Mouse (Mus musculus) left cerebral cortex, adult 18-20 months (tissue): ENCODE results near the gene Mfsd11. TPM values are rescaled to one million over a fixed set of nuclear protein-coding genes. Genes with fewer than 3 reads are reported as not detected.

Experiments
- DNase-seq, 2 experiments: peaks; one replicate each; pipeline ENCODE4 v3.0.0; 2021 to 2022; ENCODE audit warnings: low spot score in 2 of 2, mixed read lengths in 1 of 2
- total RNA-seq, 2 experiments: library from RNA; stranded (reverse); gene quantifications; 2 replicates each; pipeline ENCODE4 v1.2.3; 2021

Mfsd11 gene
- total RNA-seq, 2 experiments from 2014 or later, result 40.3 to 44.9 TPM

DNA sequence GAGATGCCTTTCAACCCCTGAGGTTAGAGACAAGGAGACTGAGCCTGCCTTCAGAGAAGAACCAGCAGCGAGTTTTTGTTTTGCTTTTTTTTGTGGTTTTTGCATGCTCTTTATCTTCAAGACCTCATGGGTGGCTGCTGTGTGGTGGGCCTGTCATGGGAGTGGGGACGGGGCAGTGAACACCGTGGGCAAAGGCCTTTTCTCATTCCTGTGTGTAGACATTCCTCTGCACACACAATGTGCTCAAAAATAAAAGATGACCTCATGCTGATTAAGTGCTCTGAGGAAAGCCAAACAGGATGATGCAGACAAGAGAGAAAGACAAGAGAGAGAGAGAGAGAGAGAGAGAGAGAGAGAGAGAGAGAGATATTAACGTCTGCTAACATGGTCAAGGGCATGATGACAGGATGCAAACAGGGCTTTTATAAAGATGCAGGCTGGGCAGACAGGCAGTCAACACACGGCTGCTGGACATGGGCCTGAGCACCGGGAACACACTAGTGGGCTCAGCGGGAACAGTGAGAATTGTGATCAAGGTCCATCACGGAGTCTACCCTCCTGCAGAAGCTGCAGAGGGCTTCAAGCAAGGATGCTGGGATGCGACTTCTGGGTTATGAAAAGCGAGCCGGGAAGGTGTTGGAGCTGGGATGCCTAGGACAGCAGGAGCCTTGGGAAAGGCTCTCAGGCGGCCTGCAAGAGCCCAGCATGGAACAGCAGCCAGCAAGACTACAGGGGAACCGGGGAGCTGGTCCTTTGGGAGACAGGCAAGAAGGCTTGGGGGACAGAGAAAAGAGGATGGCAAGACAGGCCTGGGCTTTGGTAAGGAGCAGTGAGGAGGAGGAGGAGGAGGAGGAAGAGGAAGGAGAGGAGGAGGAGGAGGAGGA is 30.9 kb upstream of the Mfsd11 start:
- no peak for DNase-seq

DNA sequence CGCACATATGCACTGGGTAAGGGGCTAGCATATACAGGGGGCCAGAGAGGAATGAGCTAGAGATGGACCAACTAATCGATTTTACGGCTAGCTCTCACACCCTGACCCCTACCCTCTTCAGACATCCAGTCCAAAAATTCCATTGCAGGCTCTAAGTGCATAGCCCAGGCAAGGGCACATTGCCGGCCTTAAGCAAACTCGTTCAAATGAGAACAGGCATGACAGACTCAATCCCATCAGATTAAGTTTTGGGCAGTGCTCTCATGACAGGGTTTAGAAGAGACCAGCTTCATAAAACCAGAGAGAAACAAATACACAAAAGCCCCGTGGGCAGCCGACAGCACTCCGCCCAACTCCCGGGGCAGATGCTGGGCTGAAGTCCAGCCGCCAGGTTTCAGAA is 30.0 kb upstream of the Mfsd11 start:
- DNase-seq, result no peak

DNA sequence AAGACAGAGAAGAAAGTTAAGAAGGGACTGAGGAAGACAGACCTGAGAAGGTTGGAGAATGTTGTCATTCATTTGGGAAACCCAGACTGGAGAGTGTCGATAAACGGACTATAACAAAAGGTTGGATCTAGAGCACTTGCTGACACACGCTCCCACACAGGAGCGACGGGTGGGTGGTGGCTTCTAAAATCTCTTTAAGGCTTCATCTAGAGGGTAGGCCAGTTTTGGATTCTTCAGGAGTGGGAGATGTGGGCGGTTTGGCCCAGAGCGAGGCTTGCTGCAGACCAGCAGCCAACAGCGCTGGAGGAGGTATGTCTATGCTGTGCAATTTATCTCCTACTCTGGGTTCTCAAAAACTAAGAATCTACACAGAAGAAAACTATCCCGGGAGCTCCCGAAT is 29.6 kb upstream of the Mfsd11 start:
- peak in 1 of 2 experiments; percentile 61 for DNase-seq

DNA sequence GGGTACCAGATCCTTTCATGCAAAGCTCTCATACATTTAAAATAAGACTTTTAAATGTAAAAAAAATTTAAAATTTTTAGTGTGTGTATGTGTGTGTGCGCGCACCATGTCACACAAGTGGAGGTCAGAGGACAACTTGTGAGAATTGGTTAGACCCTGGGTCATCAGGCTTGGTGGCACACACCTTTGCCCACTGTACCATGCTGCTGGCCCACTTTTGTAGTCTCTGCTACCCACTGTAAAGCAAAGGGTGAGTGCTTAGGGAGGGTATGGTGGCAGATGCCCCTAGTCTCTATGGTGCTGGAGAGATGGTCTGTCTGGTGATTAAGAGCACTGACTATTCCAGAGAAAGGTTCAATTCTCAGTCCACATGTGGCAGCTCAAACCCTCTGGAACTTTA is 29.0 kb upstream of the Mfsd11 start:
- DNase-seq, result no peak

DNA sequence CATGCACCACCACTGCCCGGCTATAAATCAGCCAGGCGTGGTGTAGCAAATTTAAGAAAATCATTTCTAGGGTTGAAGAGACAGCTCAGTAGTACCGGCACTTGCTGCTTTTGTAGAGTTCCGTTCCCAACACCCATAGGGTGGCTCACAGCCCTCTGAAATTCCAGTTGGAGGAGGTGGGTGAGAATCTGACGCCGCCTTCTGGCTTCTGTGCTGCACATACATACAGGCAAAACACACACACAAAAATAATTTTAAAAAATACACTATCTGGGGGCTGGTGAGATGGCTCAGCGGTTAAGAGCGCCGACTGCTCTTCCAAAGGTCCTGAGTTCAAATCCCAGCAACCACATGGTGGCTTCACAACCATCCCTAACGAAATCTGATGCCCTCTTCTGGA is 28.4 kb upstream of the Mfsd11 start:
- peak in 1 of 2 experiments; percentile 46 for DNase-seq

DNA sequence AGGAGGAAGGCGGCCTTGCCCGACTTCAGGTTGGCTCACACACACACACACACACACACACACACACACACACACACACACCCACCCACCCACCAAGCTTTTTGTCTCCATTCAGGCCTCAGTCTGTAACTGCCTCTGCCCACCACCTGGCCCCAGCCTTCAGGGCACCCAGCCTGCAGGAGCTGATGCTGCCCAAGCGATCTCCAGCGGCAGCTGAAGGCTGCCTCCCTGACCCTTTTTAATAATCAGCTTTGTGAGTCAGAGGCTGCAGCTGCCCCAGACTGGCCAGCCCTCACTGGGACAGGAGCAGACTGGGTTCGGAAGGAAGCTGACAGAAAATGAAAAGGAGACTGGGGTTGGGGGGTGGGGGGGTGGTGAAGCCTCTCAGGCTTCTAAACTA is 27.0 kb upstream of the Mfsd11 start:
- no peak for DNase-seq

DNA sequence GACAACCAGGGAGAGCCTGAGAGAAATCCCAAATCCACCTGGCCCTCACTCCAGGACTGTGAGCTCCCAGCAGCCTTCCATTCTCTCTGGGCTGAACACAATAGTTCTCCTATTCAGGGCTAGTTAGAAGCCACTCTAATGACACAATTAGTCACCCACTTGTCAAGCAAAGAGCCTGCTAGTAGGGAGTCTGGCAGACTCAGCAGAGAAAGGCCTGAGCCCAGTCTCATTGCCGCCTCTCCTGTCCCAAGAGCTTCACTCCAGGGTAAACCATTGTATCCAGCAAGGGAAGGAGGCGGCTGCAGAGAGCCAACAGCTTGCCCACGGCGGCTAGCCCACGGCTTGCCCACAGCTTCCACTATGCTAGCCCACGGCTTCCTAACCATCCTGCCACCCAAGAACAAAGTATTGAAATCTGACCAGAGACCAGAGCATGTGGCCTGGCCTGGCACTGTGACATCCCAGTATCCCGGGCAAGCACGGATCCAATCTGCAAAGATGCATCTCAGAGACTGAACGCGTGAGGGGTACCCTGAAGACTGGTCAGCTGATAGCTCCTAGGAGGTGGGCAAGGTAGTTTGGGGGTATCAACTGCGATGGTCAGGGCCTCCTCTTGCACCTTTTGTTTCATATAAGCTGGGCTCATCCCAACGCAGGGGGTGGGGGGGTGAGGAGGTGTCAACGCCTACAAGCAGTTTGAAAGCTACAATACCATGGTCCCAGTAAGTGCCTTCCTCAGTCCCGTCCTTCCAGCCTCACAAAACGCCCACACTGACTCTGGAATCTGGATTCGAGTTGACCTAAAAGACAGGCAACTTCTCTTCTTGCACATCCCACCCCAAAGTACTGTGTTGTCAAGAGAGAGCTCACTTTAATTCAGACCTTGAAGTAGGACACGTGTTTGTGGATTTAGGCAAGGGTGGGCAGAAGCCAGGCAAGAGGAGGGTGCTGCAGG is 25.4 kb upstream of the Mfsd11 start:
- no peak for DNase-seq

DNA sequence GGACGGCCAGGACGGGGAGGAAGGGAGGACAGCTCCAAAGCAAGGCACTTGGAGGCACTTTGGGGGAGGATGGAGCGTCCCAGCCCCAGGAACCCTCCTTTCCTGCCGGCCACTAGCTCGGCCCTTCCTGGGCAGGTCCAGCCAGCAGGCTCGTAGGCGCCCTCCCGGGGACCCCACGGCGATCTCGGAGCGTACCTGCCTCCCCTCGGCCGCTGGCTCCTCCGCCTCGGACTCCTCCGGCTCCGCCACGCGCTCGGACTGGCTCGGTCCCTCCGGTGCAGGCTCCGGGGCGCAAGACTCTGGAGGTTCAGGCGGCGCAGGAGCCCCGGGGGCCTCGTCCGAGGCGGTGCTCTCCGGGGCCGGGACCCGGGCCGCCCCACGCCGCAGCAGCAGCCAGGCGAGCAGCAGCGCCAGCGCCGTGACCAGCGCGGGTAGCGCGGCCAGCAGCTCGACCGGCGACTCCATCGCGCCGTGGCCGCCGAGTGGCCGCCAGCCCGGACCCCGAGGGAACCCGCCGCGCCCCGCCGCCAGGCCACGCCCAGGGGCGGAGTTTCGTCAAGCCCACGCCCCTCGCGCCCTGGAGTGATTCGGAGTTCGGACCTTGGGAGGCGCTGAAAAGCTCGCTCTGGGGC is 24.6 kb upstream of the Mfsd11 start, which contains the start of gene Mxra7:
Gene Mxra7 (minus strand): TSS at position 513 of the 632 bp plus-strand sequence.
- peak; percentile 54 to 69 for DNase-seq

DNA sequence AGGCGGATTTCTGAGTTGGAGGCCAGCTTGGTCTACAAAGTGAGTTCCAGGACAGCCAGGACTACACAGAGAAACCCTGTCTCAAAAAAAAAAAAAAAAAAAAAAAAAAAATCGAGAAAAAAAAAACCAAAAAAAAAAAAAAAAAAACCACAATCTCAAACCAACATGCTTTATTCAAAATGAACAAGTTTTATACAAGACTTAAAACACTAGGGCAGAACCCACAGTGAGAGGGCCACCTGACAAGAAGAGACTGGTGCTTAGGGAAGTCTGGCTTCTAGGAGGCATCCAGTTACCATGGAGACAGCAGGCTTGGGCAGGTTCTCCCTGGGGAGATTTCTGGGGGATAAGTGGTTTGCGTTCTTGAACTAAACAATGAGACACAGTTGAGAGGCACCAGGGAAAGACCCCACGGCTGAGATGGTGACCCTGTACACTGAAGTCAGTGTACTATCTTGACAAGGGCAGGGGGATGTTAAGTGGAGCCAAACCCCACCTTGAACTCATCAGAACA is 20.0 kb upstream of the Mfsd11 start:
- DNase-seq, result no peak

DNA sequence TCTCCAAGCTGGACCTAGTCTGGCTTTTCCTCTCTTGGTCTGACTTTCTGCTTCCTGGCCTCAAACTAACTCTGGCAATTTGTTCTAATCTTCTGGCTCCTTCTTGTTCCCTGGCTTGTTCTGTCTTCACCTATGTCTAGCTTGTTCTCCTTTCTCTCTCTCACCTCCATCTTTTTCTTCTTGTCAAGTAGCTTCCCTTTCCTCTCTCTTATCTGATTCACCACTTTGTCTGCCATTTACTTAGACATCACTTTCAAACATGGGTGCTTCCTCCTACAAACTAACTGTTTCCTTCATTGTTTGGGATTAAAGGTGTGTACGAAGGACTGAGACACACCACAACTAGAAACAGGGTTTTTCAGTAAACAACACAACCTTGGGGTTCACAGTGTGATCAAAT is 17.3 kb upstream of the Mfsd11 start:
- DNase-seq, result no peak

DNA sequence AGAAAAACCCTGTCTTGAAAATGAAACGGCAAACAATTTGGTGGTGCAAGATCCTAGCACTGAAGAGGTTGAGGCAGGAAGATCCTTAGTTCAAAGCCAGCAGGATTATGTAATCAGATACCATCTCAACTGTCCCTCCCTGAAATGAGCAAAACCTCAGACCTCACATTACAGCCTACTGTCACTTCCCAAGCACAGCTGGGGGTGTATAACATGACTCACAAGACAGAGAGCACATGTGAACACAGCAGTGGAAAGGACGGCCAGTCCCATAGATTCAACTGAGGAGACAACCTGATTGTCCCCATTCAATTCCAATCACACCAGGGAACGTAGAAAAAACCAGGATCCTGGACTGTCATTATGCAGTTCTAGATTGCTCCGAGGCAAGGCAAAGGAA is 16.0 kb upstream of the Mfsd11 start:
- DNase-seq, result no peak

DNA sequence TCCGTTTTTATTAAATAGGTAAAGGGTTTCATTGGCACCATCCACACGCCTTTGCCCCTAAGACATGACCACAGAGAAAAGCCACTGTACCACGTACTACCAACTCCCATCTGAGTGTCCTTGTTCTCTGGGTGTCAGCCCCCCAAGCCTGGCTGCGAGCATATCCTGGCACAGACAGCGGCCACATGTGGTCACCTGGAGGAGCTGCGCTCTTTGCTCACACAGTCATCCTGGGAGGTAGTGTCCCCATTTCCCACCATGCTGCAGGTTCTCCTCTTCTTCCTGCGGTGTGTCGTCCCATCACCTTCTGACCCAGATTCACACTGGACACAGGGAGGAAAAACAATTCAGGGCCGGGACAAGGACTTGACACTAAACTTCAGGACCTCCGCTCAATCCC is 14.8 kb upstream of the Mfsd11 start:
- DNase-seq, result no peak

DNA sequence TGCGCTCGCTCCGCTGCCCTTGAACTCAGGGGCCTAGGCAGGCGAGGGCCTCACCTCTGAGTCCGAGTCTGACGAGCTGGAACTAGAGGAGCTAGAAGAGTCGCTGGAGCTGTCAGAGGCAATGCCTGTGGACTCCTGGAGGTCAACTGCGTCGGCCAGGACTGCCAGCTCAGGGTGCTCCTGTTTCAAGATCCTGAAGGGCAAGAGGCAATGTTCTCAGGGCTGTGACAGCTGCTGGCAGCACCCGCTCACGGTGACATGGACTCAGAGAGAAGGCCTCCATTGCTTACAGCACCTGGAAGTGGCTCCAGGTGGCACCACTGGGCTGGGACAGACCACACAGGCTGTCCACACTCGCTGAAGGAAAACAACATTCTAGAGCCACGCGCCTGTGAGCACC is 13.3 kb upstream of the Mfsd11 start:
- no peak for DNase-seq

DNA sequence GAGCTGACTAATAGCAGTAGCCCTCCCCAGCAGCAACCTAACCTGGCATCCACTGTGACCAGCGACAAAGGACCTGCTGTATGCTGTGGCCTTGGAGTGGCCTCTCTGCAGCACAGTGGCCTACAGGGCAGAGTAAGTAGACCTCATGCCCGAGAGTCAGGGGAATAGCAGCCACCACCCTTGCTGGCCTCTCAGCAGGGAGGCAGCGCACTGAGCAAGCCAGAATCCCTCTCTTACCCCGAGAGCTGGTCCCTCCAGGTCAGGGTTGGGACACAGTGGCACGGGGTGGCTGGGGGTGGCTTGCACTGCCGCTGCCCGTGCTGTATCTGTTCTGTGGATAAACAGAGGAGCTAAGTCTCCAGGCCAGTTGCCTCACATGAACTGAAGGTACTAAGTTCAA is 12.6 kb upstream of the Mfsd11 start:
- DNase-seq, result no peak

DNA sequence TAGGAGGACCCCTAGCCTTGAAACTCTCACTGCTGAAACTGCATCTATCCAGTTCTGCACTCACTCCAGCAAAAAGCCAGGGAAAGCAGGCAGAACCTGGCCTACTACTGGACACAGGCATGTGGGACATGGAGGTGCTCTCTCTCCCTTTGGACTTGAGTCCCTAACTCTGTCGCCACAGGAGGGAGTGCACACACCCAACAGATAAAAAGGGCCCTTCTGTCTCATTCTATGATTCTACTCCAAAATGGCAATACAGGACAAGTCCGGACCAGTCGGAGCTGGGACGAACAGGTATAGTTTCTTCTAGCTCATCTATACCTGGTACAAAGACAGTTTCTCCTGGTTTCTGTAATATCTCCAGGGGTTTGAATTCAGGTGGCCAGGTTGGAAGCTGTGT is 11.5 kb upstream of the Mfsd11 start:
- no peak for DNase-seq

DNA sequence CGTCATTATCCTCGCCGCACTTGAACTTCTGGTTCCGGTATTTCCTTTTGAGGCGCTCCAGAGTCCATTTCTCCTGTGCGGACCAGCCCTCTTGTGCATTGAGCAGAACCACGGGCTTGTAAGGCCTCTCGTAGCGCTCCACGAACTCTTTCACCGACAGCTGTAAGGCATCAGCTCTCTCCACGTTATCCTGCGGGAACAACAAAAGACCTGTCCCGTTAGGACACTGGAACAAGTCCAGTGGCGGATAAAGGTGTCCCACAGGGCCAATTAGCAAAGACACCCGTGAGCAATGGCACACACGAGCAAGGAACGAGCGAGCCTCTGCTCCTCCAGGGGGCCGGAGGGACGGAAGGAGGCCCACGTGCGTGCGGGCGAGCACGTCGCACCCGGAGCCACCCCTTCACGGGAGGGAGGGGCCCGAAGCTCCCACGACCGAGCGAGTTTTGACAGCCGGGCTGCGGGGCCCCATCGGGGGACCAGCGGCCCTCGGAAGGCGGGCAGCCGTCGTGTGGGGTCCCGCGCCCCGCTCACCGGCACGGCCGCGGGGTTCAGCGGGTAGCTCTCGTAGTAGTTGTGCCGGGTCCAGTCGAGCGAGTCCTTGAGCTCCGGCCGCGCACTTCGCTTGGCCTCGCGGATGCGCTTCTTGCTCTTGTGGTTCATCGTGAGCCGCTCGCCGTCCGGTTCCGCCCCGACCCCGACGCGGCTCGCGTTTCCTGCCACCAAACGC is 9.5 kb upstream of the Mfsd11 start:
- peak; percentile 55 to 72 for DNase-seq

DNA sequence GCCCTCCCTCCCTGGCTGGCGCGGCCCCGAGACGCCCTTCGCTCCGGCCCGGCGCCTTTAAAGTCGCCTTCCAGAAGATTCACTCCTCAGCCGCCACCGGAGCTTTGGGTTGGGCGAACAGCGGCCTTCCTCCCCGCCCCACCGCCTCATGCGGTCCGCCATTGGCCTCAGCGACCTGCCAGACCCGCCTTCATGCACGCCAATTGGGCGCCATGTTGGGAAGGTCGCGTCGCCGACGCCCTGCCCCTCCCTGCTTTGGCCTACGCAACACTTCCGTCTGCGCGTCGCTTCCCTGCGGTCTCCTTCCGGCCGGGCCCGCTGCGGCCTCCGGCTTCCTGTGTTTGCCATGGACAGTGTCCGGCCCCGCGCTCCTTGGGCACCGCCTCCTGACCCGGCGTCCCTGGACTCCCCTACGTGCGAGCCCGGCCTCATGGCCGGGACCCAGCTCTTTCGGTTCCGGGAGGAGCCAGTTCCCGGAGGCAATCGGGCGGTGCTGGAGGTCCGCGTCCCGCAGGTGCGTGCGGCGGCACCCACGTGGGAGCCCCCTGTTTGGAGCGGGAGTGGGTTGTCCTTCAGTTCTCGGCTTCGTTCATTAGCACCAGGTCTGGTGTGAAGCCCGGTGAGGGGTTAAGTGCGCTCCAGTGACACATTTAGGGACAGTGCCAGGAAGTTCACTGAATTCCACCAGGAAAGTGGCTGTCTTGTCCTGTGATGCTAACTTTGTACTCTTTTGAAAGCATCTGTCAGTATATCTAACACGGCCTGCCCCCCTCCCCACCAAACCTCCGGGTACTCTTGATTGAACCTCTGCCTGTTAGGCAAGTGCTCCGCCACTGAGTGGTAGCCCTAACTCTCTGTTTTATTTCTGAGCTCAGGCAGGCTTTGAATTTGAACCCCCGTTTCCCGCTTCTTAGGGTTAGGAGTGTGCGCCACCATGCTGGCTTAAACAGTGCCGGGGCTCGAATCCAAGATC is 8.7 kb upstream of the Mfsd11 start, which contains the start of the genes Mettl23 and Jmjd6:
Gene Mettl23 (plus strand): TSS at position 18 of the 973 bp plus-strand sequence.
Gene Jmjd6 (minus strand): TSS at position 189 of the 973 bp plus-strand sequence.
- peak; percentile 97 to 98 for DNase-seq

DNA sequence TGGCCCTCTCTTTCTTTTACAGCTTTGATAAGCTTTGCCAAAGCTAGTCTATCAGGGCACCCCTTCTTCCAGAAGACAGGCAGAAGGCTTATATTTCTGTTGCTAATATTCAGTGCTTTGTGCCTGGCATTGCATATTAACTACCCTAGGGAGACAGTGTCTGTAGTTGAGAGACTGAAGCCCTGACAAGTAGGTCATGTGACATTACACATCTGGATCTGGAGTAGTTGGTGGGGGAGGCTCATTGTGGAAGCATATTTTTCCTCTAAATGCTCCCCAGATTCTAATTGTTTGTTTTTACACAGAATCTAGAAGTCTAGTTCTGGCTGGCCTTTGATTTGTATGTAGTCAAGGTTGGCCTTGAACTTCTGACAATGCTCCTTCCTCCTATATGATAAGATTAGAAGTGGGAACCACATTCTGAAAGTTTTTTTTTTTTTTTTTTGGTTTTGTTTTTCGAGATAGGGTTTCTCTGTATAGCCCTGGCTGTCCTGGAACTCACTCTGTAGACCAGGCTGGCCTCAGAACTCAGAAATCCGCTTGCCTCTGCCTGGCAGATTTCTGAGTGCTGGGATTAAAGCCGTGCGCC is 5.6 kb upstream of the Mfsd11 start:
- no peak for DNase-seq
